Mouse (Mus musculus) cortical plate, adult 2 months (tissue): ENCODE measurements at regions not wholly inside any gene's neighbourhood (a gene's known extent, or its start where the extent isn't known, plus 50 kb on each side); places are given as distances from the start of the nearest gene placed in this dataset.

Experiments used
- H3K27ac ChIP-seq: fragments of 200-500 bp; 2 replicates; pipeline ENCODE4 v1.5.1; 2012; ENCODE audit warnings: low read length, control low read depth, inconsistent platforms; ENCODE audit not compliant: insufficient read depth
- H3K4me1 ChIP-seq: fragments of 200-500 bp; 2 replicates; pipeline ENCODE4 v1.6.1; 2011; ENCODE audit warnings: low read length; ENCODE audit not compliant: control insufficient read depth, insufficient read depth
- H3K4me3 ChIP-seq: fragments of 200-500 bp; 2 replicates; pipeline ENCODE4 v1.5.1; 2011; ENCODE audit warnings: mild to moderate bottlenecking, low read length, control low read depth; ENCODE audit not compliant: insufficient read depth
- CTCF ChIP-seq: fragments of 200-500 bp; IDR thresholded peaks from 2 replicates; pipeline ENCODE4 v1.5.1; 2011; ENCODE audit warnings: mild to moderate bottlenecking, control low read depth, low read length; ENCODE audit not compliant: insufficient read depth; ENCODE audit errors: extremely low read depth
- POLR2A ChIP-seq: fragments of 200-500 bp; IDR thresholded peaks from 2 replicates; pipeline ENCODE4 v1.6.1; 2011; ENCODE audit warnings: mild to moderate bottlenecking, low read length, control low read depth; ENCODE audit not compliant: insufficient read depth; ENCODE audit errors: extremely low read depth

DNA sequence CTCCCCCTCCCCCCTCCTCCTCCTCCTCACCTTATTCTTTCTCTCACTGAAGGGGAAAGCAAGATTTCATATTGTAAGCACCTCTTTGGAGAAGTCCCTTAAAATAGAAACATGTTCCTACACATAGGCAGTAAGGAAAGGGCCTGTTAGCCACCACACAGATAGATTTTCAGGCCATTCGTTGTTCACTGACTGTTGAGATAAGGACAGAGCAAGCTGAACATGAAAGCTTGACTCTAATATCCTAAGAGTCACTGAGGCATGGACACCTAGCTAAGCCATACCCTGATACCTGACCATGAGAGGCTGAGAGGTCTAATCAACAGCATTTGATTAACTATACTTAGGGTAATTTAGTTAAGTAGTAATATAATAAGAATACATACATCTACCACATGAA is 609.7 kb downstream of the Kcnj2 start:
- Histone ChIP-seq H3K27ac (no peak overlapping the region), H3K4me3 (no peak overlapping the region)
- TF ChIP-seq POLR2A (no peak), CTCF (no peak)

GRCm38 (mm10) chr11:111682341-111682740 is 616.4 kb downstream of the Kcnj2 start:
- no peak for TF ChIP-seq CTCF
- no peak for TF ChIP-seq POLR2A
- Histone ChIP-seq H3K4me1 (no peaks in the 10 kb centered on the region), H3K4me3 (no peak overlapping the region), H3K27ac (no peak overlapping the region)

More for the DNA sequence above, 609.7 kb downstream of the Kcnj2 start:
- no peaks in the 10 kb centered on the region for H3K4me1 ChIP-seq

- Histone ChIP-seq H3K4me1 (no peaks in the 10 kb centered on the region), H3K4me3 (no peak overlapping the region), H3K27ac (no peak overlapping the region)
- TF ChIP-seq CTCF = no peak
- TF ChIP-seq POLR2A = no peak
Observed at GRCm38 (mm10) chr11:111683909-111684308, 617.9 kb downstream of the Kcnj2 start.

DNA sequence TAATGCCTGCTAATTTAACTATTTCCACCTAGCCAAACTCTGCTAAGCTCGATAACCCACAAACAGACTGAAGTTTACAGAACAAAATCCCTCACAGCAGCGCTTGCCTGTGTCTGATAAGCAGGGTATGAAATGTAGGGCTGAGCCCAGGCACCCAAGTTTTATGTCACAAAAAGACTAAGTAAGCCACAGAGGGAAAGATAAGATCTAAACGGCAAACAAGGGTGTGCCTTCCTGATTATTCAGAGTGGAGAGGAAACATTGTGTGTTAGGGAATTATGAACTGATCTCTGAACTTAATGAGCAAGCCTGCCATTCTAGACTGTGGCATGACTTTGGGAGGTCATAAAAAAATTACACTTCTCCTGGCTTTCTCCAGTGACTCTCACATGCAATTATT is 621.8 kb downstream of the Kcnj2 start:
- no peak overlapping the region for H3K4me3 ChIP-seq
- H3K4me1 ChIP-seq = no peaks in the 10 kb centered on the region
- no peak overlapping the region for H3K27ac ChIP-seq
- TF ChIP-seq POLR2A (no peak), CTCF (no peak)

DNA sequence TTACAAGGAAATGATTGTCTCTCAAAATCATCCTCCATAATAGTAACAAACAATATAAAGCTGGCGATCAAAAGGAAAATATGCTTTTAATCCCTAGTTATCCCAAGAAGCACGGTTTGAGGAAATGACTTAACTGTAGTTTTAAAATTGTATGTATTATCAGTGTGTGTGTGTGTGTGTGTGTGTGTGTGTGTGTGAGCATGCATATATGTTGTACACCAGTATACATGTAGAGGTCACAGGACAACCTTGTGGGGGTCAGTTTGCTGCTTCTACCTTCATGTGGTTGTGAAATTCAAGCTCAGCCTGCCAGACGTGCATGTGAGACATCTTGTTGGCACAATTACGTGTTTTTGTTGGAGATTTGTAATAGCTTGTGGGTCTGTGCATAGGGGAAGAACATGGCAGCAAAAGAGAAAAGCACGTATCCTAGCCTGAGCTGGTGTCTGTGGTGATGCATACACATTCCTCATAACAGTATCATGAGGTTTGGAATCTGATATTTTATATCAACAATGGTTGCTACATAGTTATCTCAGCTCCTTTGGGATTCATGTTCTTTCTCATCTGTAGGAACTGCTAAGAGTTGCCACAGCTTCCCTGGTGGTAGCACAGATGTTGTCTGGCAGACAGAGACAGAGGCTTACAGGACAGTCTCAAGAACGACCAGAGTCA is 622.4 kb downstream of the Kcnj2 start:
- Histone ChIP-seq H3K27ac (no peak overlapping the region), H3K4me3 (no peak overlapping the region), H3K4me1 (no peaks in the 10 kb centered on the region)
- no peak for TF ChIP-seq CTCF
- no peak for TF ChIP-seq POLR2A

DNA sequence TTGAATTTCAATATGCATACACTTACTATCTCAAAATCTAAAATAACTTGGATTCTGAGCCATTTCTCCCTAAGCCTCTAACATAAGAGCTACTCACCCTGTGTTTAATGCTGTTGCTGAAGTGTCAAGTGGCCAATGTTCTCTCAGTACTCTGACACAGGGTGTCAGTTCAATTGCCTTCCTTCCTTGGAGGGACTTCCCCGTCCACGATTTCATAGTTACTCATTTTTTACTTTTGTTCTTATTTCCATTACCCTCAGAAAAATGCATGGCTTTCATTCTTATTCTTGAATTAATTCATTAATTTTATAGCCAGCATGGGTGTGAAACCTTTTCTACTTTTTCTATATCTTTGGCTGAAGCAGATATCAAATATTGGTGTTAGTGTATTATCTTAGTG is 623.9 kb downstream of the Kcnj2 start:
- no peak overlapping the region for H3K27ac ChIP-seq
- no peak for TF ChIP-seq POLR2A
- TF ChIP-seq CTCF = no peak
- no peaks in the 10 kb centered on the region for H3K4me1 ChIP-seq
- H3K4me3 ChIP-seq = no peak overlapping the region

DNA sequence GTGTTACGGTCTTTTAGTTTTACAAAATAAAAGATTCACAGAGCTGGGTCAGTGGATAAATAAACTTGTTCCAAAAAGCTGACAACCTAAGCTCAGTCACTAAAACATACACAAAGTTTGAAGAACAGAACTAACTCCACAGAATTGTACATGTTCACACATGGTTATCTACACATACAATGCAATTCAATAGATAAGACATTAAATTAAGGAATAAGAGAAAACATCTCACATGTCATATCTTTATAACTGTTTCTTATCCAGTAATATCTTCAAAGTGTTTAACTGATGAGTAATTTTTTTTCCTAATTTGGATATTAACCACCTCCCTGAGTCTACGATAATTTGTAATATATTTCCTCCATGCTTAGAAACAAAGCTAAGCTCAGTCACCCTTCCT is 625.5 kb downstream of the Kcnj2 start:
- H3K4me1 ChIP-seq = no peaks in the 10 kb centered on the region
- H3K4me3 ChIP-seq = no peak overlapping the region
- no peak overlapping the region for H3K27ac ChIP-seq
- TF ChIP-seq POLR2A (no peak), CTCF (no peak)

DNA sequence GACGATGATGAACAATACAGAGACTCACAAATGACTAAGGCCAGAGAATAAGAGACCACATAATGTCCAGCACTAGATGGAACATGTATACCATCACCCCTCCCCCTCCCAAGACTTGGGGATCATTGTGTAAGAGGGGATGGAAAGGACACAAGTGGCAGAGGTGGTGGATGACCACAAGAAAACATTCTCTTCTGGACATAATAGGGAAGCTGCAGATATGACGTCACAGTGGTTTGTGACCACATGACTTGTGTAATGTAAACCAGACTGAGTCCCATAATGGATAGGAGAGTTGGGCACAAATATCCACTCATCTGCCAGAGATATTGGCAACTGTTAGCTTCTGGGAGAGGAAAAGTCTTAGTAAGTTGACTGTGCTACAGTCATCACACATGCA is 630.7 kb downstream of the Kcnj2 start:
- no peak overlapping the region for H3K4me3 ChIP-seq
- no peak overlapping the region for H3K27ac ChIP-seq
- no peaks in the 10 kb centered on the region for H3K4me1 ChIP-seq
- no peak for TF ChIP-seq POLR2A
- no peak for TF ChIP-seq CTCF

DNA sequence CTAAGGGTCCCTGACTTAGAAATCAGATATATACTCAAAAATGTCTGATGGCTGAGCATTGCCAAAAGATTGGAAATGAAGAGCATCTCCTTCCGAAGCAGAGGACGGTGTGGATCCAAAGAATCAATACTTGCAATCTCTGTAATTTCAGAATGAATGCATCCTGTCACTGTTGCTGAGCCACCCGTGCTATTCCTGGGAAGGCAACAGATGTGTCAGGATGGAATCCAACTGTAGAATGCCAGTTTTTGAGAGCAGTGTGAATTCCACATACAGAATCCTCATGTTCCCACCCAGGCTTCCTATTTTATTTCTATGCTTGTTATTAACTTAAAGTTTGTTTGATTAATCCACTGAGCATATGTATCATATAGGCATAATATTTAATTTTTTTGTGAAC is 633.9 kb downstream of the Kcnj2 start:
- TF ChIP-seq POLR2A = no peak
- TF ChIP-seq CTCF = no peak
- Histone ChIP-seq H3K4me3 (no peak overlapping the region), H3K4me1 (no peaks in the 10 kb centered on the region), H3K27ac (no peak overlapping the region)

DNA sequence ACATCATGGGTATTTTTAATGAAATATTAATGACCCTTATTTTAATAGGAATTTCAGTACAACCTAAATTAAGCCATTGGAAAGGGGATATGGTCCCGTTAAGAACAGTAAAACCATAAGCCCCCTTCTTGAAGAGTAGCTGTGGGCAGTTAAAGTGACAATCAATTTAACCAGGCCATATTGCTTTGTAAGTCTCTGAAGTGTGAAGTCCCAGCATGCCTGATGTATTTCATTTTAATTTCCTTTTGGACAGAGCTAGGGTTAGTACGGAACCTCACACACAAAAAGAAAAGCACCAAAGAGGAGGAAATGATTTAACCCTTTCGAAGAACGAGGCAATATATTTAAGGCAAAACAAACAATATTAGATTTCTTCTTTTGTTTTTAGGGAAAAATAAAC is 640.9 kb downstream of the Kcnj2 start:
- H3K4me1 ChIP-seq = no peaks in the 10 kb centered on the region
- no peak overlapping the region for H3K4me3 ChIP-seq
- H3K27ac ChIP-seq = no peak overlapping the region
- TF ChIP-seq CTCF (no peak), POLR2A (no peak)
